Mouse (Mus musculus) hindbrain, embryonic 15.5 days (tissue): Measurements from ENCODE around the gene Hpgds. TPM values are rescaled to one million over a fixed set of nuclear protein-coding genes. Genes with fewer than 3 reads are reported as not detected.
A peak's percentile ranks its signal among the peaks of the same experiment; 100 is the strongest.

Experiments
- ATAC-seq: fragments of 200-750 bp; cut with Nextera tagmentation; 2 replicates; pipeline ENCODE4 v1.8.0; 2017; ENCODE audit warnings: low read depth, moderate number of reproducible peaks, moderate TSS enrichment; ENCODE audit not compliant: low FRiP score
- H3K27ac ChIP-seq: fragments of 300-500 bp; sonication (generic); replicated peaks from 2 replicates; pipeline ENCODE4 v1.5.1; 2015; ENCODE audit warnings: mild to moderate bottlenecking, inconsistent platforms
- H3K27me3 ChIP-seq: fragments of 300-500 bp; sonication (generic); 2 replicates; pipeline ENCODE4 v1.6.1; 2015; ENCODE audit warnings: control low read depth, inconsistent platforms
- H3K36me3 ChIP-seq: fragments of 300-500 bp; sonication (generic); 2 replicates; pipeline ENCODE4 v1.6.1; 2015; ENCODE audit warnings: control low read depth, inconsistent platforms
- H3K4me1 ChIP-seq: fragments of 300-500 bp; sonication (generic); replicated peaks from 2 replicates; pipeline ENCODE4 v1.6.1; 2015; ENCODE audit warnings: control low read depth, inconsistent platforms
- H3K4me2 ChIP-seq: fragments of 300-500 bp; sonication (generic); 2 replicates; pipeline ENCODE4 v1.6.1; 2015; ENCODE audit warnings: moderate library complexity, mild to moderate bottlenecking, inconsistent platforms
- H3K4me3 ChIP-seq: fragments of 300-500 bp; sonication (generic); 2 replicates; pipeline ENCODE4 v1.5.1; 2015; ENCODE audit warnings: mild to moderate bottlenecking, inconsistent platforms
- H3K9ac ChIP-seq: fragments of 300-500 bp; sonication (generic); 2 replicates; pipeline ENCODE4 v1.6.1; 2015; ENCODE audit warnings: inconsistent platforms
- H3K9me3 ChIP-seq: fragments of 300-500 bp; sonication (generic); 2 replicates; pipeline ENCODE4 v1.6.1; 2016; ENCODE audit warnings: control low read depth, inconsistent platforms
- WGBS: fragments of 180-500 bp; shearing (Covaris S2); methylation state at CpG from one replicate; pipeline ENCODE4 v1.1.7; 2015; 5-methylcytosine and 5-hydroxymethylcytosine counted together
- polyA plus RNA-seq: library from polyadenylated mRNA; unstranded; fragments of >200 nt; fragmentation: Nextera tagmentation; extraction: Ambion mirVana; gene quantifications from 2 replicates; pipeline ENCODE4 v1.2.1, GENCODE M21; 2015

Hpgds gene
- polyA plus RNA-seq, 1 experiment from 2014 or later: 5.5 TPM

- H3K27ac ChIP-seq: no peak overlapping the region
Observed at GRCm38 (mm10) chr6:65137802-65138201, 6.9 kb downstream of the Hpgds start.

DNA sequence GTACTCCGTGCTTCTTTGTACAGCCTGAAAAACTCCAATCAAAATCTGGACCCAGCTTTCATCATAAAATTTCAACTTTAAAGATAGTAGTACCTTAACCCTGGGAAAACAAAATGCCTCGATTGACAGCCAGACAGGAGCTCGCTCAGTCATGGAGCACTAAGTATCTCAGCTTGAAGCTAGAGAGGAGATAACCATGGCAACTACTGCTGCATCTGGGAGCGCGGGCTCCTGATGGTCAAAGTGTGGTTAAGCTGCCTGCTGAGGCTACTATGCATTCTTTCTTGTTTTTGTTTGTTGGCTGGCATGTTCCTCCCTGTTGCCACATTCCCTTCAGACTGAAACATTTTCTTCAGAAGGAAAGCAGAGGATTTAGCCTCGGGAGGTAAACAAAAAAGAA, 12.3 kb downstream of the Hpgds start:
- Histone ChIP-seq H3K9me3 (no peaks in the 10 kb centered on the region), H3K27me3 (no peaks in the 10 kb centered on the region), H3K36me3 (no peaks in the 10 kb centered on the region), H3K4me2 (no peak overlapping the region), H3K4me3 (no peak overlapping the region), H3K27ac (no peak overlapping the region), H3K9ac (no peak overlapping the region), H3K4me1 (peaks cover 4% of the 10 kb centered on the region; the same call in 1 of the 2 replicates)
- ATAC-seq: peak; percentile 68
- WGBS: 23% methylated on average over 6 of the region's 6 CpGs

More at GRCm38 (mm10) chr6:65137802-65138201, 6.9 kb downstream of the Hpgds start:
- H3K9ac ChIP-seq: no peak overlapping the region
- no peak for ATAC-seq
- H3K4me2 ChIP-seq: no peak overlapping the region
- H3K4me1 ChIP-seq: 0 out of 2 replicates have a peak, but pooled peaks cover 4% of the 10 kb centered on the region
- no peaks in the 10 kb centered on the region for H3K9me3 ChIP-seq
- no peaks in the 10 kb centered on the region for H3K36me3 ChIP-seq
- H3K27me3 ChIP-seq: no peaks in the 10 kb centered on the region
- WGBS: 25% methylated on average over 2 of the region's 2 CpGs
- no peak overlapping the region for H3K4me3 ChIP-seq

GRCm38 (mm10) chr6:65126074-65126726, 18.5 kb downstream of the Hpgds start:
- Histone ChIP-seq H3K4me2 (no peak overlapping the region), H3K27me3 (no peaks in the 10 kb centered on the region), H3K9ac (no peak overlapping the region), H3K27ac (no peak overlapping the region), H3K9me3 (no peaks in the 10 kb centered on the region), H3K4me1 (no peaks in the 10 kb centered on the region), H3K4me3 (no peak overlapping the region), H3K36me3 (no peaks in the 10 kb centered on the region)
- ATAC-seq: peak; percentile 54; the same call in 1 of the 2 replicates
- 22% methylated on average over 2 of the region's 2 CpGs for WGBS

GRCm38 (mm10) chr6:65117540-65117939, 27.2 kb downstream of the Hpgds start:
- H3K4me1 ChIP-seq: no peaks in the 10 kb centered on the region
- no peak overlapping the region for H3K4me3 ChIP-seq
- peaks cover 38% of the 10 kb centered on the region for H3K36me3 ChIP-seq
- H3K4me2 ChIP-seq: no peak overlapping the region
- no peak overlapping the region for H3K9ac ChIP-seq
- ATAC-seq: peak; percentile 58
- no peaks in the 10 kb centered on the region for H3K27me3 ChIP-seq
- H3K9me3 ChIP-seq: no peaks in the 10 kb centered on the region
- no peak overlapping the region for H3K27ac ChIP-seq
- 80% methylated on average over 1 of the region's 1 CpGs for WGBS

DNA sequence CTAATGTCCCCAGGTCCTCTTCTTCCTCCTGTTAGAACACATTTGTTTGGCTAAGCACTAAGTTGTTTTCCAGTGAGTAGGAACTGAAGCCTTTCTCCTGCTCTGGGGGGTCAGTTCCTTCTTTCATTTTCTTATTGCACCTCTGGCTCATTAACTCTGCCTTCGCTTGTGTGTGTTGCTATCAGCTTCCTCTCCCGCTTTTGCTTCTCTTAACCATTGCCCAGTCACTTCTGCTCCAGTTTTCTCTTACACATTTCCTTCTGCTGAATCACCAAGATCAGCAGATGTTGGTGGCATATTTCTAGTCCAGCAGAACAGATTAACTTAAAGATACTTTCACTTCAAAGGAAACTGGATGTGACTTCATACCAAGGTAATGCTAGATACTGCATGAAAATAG, 29.8 kb downstream of the Hpgds start:
- Histone ChIP-seq H3K4me3 (no peak overlapping the region), H3K9me3 (no peaks in the 10 kb centered on the region), H3K9ac (no peak overlapping the region), H3K4me2 (no peak overlapping the region), H3K36me3 (peaks cover 46% of the 10 kb centered on the region), H3K27ac (no peak overlapping the region), H3K27me3 (no peaks in the 10 kb centered on the region), H3K4me1 (no peaks in the 10 kb centered on the region)
- ATAC-seq: no peak
- 89% methylated on average over 2 of the region's 2 CpGs for WGBS

DNA sequence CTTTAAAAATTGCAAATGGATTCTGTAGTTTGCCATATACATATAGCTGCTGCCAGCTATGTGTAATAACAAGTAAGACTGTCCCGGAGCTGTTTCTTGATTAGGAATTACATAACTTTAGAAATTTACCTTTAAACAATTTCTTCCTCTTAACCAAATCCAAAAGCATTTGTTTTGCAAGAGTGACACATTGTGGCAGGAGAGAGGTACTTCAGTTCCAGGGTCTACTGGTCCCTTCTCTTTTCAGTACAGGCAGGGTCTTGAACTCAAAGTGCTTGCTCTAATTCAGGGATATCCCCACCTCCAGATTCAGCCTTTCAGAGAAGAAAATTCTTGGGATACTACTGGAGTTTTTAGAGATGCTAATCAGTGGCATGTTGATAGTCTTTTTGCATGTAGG, 65.6 kb downstream of the Hpgds start:
- no peaks in the 10 kb centered on the region for H3K27me3 ChIP-seq
- H3K4me3 ChIP-seq: no peak overlapping the region
- no peaks in the 10 kb centered on the region for H3K9me3 ChIP-seq
- H3K4me2 ChIP-seq: no peak overlapping the region
- H3K27ac ChIP-seq: no peak overlapping the region
- H3K36me3 ChIP-seq: peaks cover 17% of the 10 kb centered on the region
- H3K9ac ChIP-seq: no peak overlapping the region
- no peak for ATAC-seq
- no peaks in the 10 kb centered on the region for H3K4me1 ChIP-seq
- WGBS: 93% methylated on average over 1 of the region's 1 CpGs

- WGBS: 84% methylated on average over 2 of the region's 2 CpGs
- Histone ChIP-seq H3K9ac (no peak overlapping the region), H3K9me3 (no peaks in the 10 kb centered on the region), H3K36me3 (peaks cover 41% of the 10 kb centered on the region), H3K27me3 (no peaks in the 10 kb centered on the region), H3K4me1 (no peaks in the 10 kb centered on the region), H3K27ac (no peak overlapping the region), H3K4me3 (no peak overlapping the region), H3K4me2 (no peak overlapping the region)
- no peak for ATAC-seq
Observed at GRCm38 (mm10) chr6:65075201-65075600, 69.5 kb downstream of the Hpgds start.

Other genes with a start within 250 kb of the Hpgds start
- gene Smarcad1, start 102.3 kb downstream of the Hpgds start, polyA plus RNA-seq: 52.0 and 71.0 TPM in 2 replicates
- gene C130060K24Rik, start 236.2 kb upstream of the Hpgds start, polyA plus RNA-seq: 1.5 and 1.8 TPM in 2 replicates